Mouse (Mus musculus) kidney, postnatal 14 days (tissue): ENCODE results near the gene Tcf23.
A peak's percentile ranks its signal among the peaks of the same experiment; 100 is the strongest.

Experiments
- DNase-seq: peaks from one replicate; pipeline ENCODE4 v3.0.0; 2022; ENCODE audit warnings: mixed read lengths

Tcf23 gene

GRCm38 (mm10) chr5:30950451-30950850 is 18.0 kb upstream of the Tcf23 start:
- no peak for DNase-seq

GRCm38 (mm10) chr5:30950922-30951321 is 17.5 kb upstream of the Tcf23 start:
- no peak for DNase-seq

- no peak for DNase-seq
Observed at GRCm38 (mm10) chr5:30951706-30952105, 16.8 kb upstream of the Tcf23 start.

GRCm38 (mm10) chr5:30952551-30952950 is 15.9 kb upstream of the Tcf23 start:
- no peak for DNase-seq

GRCm38 (mm10) chr5:30954065-30954464 is 14.4 kb upstream of the Tcf23 start:
- DNase-seq, result no peak

- DNase-seq, result no peak
Observed at GRCm38 (mm10) chr5:30954556-30954955, 13.9 kb upstream of the Tcf23 start.

- no peak for DNase-seq
Observed at GRCm38 (mm10) chr5:30955751-30956150, 12.7 kb upstream of the Tcf23 start.

- DNase-seq, result no peak
Observed at GRCm38 (mm10) chr5:30957891-30958290, 10.6 kb upstream of the Tcf23 start.

- DNase-seq, result peak; percentile 68
Observed at GRCm38 (mm10) chr5:30959198-30959854, 9.1 kb upstream of the Tcf23 start.

- DNase-seq, result peak; percentile 100
Observed at GRCm38 (mm10) chr5:30959966-30960501, 8.4 kb upstream of the Tcf23 start, which contains the start of gene Preb. TSS of gene Preb (minus strand) at chr5:30960361.

- DNase-seq, result no peak
Observed at GRCm38 (mm10) chr5:30960814-30961213, 7.6 kb upstream of the Tcf23 start.

GRCm38 (mm10) chr5:30961545-30962505 is 6.6 kb upstream of the Tcf23 start:
- no peak for DNase-seq

- no peak for DNase-seq
Observed at GRCm38 (mm10) chr5:30963916-30964315, 4.5 kb upstream of the Tcf23 start.

- DNase-seq, result no peak
Observed at GRCm38 (mm10) chr5:30966189-30966588, 2.3 kb upstream of the Tcf23 start.

GRCm38 (mm10) chr5:30969440-30969839 is 978 bp downstream of the Tcf23 start:
- no peak for DNase-seq

GRCm38 (mm10) chr5:30974870-30975656 is 6.6 kb downstream of the Tcf23 start:
- peak; percentile 78 for DNase-seq

- DNase-seq, result peak; percentile 32
Observed at GRCm38 (mm10) chr5:30982357-30982756, 13.9 kb downstream of the Tcf23 start.

- DNase-seq, result no peak
Observed at GRCm38 (mm10) chr5:30992980-30993676, 24.7 kb downstream of the Tcf23 start.

GRCm38 (mm10) chr5:30994074-30994473 is 25.6 kb downstream of the Tcf23 start:
- DNase-seq, result no peak

GRCm38 (mm10) chr5:30994910-30995635 is 26.6 kb downstream of the Tcf23 start:
- DNase-seq, result no peak

- peak; percentile 45 for DNase-seq
Observed at GRCm38 (mm10) chr5:30998306-30998705, 29.8 kb downstream of the Tcf23 start.
